Mouse (Mus musculus) thymus, postnatal 0 days (tissue): ENCODE results near the gene Crybg2. TPM values are rescaled to one million over a fixed set of nuclear protein-coding genes. Genes with fewer than 3 reads are reported as not detected.

Source experiments
- DNase-seq: peaks from one replicate; pipeline ENCODE4 v3.0.0-alpha.2; 2015; ENCODE audit warnings: low spot score
- polyA plus RNA-seq: library from polyadenylated mRNA; unstranded; fragments of >200 nt; fragmentation: Nextera tagmentation; extraction: Ambion mirVana; gene quantifications from 2 replicates; pipeline ENCODE4 v1.2.1, GENCODE M21; 2015

Gene Crybg2
- polyA plus RNA-seq, 1 experiment from 2014 or later = 6.1 TPM

GRCm38 (mm10) chr4:134094004-134094564 lies 33.5 kb downstream of the Crybg2 start:
- no peak for DNase-seq

GRCm38 (mm10) chr4:134094923-134095547 lies 34.4 kb downstream of the Crybg2 start, which contains the start of gene Cd52:
TSS of gene Cd52 (minus strand) at chr4:134095082.
- peak; percentile 80 for DNase-seq

GRCm38 (mm10) chr4:134096120-134096519 lies 35.5 kb downstream of the Crybg2 start:
- DNase-seq = no peak

GRCm38 (mm10) chr4:134097015-134097608 lies 36.5 kb downstream of the Crybg2 start:
- peak; percentile 40 for DNase-seq

DNA sequence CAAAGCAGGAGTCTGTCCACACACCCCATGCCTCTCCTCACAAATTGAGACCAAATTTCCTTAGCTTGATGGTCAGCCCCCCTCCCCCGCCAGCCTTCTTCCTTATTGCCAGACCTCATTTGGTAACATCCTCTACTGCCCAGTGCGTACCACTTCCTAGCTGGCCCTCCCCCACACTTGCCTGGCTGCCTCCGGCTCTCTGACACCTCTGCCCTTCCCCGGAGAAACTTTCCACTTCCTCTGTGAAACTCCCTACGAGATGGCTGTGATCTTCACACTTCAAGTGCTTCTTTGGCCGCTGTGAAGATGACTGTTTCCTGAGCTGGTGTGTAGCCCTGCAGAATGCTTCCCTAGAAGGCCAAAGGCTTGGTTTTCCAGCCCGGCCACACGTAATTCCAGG lies 38.0 kb downstream of the Crybg2 start:
- DNase-seq = peak; percentile 79

DNA sequence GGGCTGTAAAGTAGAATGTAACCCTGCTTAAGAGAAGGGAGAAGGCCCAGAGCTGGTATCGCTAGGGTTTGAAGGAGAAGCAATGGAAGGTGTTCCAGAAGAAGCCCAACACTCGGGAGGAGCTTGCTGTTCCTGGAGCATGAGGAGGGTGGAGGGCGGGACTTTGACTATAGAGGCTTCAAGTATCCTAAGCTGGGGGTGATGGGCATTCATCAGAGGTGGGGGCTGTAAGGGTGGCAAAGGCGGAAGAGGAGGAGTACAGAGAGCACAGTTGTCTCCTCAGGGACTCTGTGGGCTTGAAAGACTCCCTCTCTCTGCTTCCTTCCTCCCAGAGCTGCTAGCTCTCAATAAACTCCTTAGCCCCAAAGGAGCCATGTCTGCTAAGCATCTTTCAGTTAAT lies 39.6 kb downstream of the Crybg2 start:
- no peak for DNase-seq

- peak; percentile 89 for DNase-seq
Measured at GRCm38 (mm10) chr4:134101979-134102741, 41.5 kb downstream of the Crybg2 start, which contains the start of gene Ubxn11. TSS of gene Ubxn11 (plus strand) at chr4:134102570.

DNA sequence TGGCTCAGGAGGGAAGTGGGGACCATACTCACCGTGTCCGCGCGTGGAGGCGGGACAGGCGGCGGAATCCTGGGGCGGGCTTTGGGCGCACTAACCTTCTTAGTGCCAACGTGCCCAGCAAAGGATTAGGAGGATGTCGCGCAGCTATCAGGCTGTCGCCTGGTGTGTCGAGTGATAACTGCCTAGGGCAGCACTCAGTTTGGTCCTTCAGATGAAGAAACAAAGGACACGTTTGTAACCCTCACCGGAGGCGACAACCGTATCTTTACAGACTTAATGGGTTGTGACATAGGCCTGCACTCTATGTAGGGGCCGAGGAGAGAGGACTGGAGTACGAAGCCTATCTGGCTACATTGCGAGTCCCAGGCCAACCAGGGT lies 42.1 kb downstream of the Crybg2 start:
- no peak for DNase-seq

DNA sequence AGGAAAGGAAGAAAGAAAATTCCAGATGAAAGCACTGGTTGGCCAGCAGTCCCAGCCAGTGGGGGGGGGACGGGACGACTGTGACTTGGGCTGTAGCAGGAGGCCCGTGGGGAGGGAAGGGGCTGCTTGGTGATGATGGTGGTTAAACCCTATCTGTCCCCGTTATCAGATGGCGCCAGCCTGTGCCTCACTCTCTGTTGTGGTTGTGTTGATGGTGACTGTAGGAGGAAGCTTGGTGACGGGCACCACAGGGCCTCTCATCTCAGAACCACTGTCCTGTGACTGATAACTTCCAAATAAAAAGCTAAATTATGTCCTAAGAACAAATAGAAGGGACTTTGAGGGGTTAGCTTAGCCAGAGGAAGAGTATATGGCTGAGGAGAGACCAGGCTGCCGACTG lies 45.5 kb downstream of the Crybg2 start:
- DNase-seq = no peak

DNA sequence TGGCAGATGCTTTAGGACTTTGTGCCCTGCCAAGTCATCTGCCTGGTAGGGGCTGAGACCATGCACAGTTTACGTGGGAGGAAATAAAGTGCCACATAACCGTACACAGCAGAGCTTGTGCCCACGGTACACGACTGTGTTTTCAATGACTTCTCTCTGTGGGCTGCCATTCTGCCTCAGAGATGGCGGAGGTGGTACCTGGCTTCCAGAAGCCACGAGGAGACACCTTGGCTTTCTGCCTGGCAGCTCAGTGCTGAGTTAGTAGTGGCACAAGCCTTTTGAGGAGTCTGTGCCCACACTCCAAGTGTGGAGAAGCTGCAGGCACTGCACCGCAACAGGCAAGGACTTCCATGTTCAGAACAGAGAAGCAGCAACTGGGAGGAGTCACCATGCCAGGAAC lies 47.1 kb downstream of the Crybg2 start:
- DNase-seq = no peak

DNA sequence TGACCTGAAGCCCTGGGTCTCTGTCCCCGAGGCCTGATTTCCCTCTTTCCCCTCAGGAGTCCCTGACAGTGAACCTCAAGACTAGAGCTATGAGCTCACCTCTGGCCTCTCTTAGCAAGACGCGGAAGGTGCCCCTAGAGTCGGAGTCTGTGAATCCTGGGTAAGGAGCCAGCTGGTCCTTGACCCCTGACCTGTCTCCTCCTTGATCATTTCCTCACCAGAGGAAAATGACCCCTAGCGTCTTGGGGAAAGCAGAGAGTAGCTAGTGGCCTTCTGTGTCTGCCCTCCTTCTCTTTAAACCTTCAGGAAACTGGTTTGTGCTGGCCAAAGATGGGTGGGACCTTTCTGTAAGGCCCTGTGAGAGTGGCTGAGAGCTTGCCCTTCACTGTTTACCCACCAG lies 47.6 kb downstream of the Crybg2 start:
- DNase-seq = no peak

DNA sequence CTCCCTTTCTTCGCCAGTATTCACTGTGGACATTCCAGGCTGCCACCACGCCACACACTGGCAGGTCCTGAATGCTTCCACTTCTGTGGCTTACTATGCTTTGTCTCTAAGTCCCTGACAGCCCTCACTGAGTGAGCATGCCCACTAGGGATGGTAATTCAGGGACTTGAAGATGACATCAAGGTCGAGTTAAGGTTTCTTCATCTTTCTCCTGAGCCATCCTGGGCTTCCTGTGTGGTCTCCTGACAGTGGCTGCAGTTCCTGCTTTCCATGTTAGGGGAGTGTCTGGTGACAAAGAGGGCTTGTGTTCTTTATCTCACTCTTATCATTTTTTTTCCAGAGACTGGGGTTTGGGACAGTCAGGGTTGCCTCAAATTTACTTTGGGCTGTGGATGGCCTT lies 50.0 kb downstream of the Crybg2 start:
- DNase-seq = no peak

- DNase-seq = peak; percentile 2
Measured at GRCm38 (mm10) chr4:134112403-134112802, 51.8 kb downstream of the Crybg2 start.

GRCm38 (mm10) chr4:134113356-134113994 lies 52.9 kb downstream of the Crybg2 start:
- peak; percentile 7 for DNase-seq

GRCm38 (mm10) chr4:134114038-134114437 lies 53.4 kb downstream of the Crybg2 start:
- peak; percentile 21 for DNase-seq

- peak; percentile 64 for DNase-seq
Measured at GRCm38 (mm10) chr4:134115215-134116144, 54.9 kb downstream of the Crybg2 start.

DNA sequence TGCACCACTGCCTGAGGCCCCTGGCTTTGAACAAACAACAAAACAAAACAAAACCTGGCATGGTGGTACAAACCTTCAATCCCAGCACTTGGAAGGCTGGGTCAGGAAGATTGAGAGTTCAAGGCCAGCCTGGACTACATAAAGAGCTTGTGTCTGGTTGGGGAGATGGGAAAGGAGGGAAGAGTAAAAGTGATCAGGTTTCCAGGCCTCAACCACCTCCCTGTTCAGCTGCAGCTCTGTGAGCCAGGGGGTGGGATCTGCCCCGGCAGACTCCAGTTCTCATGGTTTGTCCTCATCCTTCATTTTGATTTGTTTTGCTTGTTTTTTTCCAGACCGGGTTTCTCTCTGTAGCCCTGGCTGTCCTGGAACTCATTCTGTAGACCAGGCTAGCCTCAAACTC lies 55.9 kb downstream of the Crybg2 start:
- no peak for DNase-seq

GRCm38 (mm10) chr4:134117012-134117411 lies 56.4 kb downstream of the Crybg2 start:
- DNase-seq = peak; percentile 96

GRCm38 (mm10) chr4:134118126-134118800 lies 57.6 kb downstream of the Crybg2 start:
- DNase-seq = peak; percentile 81

DNA sequence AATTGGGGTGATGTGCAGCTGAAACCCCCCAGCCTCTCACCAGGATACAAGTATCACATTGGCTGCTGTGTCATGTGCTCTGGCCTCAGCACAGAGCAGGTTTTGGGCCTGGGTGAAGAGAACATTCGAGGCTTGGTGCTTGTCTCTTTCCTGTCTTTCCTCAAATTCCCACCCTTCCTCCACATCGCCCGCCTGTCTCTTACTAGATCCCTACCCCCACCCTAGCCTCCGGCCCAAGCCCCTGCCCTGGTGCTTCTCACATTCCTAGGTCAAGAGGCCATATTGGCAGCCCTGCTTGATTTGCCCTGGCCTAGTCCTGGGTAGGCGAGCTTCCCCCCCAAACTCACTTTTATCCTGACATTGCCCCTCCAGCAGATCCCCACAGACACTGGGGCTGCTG lies 58.4 kb downstream of the Crybg2 start:
- no peak for DNase-seq
